Mouse (Mus musculus) erythroid progenitor cell, adult 5-6 weeks (primary cell): Measurements from ENCODE around the gene Pex6. TPM values are rescaled to one million over a fixed set of nuclear protein-coding genes. Genes with fewer than 3 reads are reported as not detected.
A peak's percentile ranks its signal among the peaks of the same experiment; 100 is the strongest.

Experiments used
- ATAC-seq: replicated peaks from 2 replicates; pipeline ENCODE4 v1.8.0; 2016; ENCODE audit warnings: moderate number of reproducible peaks, mild to moderate bottlenecking, moderate TSS enrichment, inconsistent platforms; ENCODE audit not compliant: poor library complexity, low FRiP score, severe bottlenecking
- total RNA-seq, 2 experiments: library from RNA; stranded (forward) in 1 of 2; stranded (reverse) in 1 of 2; fragments of 150-400 nt in 1 of 2; fragments of 186-747, 209-891 nt in 1 of 2; gene quantifications; 2 replicates each; pipeline versions ENCODE4 v1.2.3 to v1.2.4; 2015 to 2017; ENCODE audit warnings: low replicate concordance in 2 of 2

Pex6 gene
- total RNA-seq, 2 experiments from 2014 or later: 1.8 TPM; not detected in 1

DNA sequence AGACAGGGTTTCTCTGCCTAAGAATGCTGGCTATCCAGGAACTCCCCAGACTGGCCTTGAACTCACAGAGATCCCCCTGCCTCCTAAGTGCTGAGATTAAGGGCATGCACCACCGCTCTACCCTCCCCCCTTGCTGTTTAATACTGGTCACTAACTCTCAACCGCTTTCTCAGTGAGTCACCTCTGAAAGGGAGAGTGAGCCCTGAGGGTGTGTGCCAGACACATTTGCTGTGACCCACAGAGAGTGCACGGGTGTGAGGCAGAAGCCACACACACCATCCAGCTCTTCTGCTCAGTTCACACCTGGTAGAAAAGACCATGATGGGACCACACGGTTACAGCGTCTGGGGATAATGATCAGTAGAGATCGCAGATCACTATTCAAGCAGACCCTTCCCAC is 12.7 kb upstream of the Pex6 start:
- no peak for ATAC-seq

DNA sequence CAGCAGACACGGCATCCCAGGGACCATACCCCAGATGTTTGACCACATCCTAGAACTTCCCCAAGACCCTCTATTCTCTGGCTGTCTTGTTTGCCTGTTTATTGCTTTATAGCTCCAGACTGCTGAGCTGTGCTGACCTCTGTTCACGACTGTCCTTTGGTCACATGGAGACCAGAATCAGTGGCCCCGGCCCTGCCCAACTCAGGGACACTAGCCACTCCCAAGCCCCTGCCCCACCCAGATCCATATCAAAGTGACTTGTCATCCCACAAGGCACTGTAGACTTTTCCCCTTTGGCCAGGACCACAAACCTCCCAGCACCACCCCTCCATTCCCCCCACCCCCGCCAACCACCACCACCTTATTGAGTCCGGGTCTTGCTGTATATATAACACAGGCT is 12.0 kb upstream of the Pex6 start:
- no peak for ATAC-seq

DNA sequence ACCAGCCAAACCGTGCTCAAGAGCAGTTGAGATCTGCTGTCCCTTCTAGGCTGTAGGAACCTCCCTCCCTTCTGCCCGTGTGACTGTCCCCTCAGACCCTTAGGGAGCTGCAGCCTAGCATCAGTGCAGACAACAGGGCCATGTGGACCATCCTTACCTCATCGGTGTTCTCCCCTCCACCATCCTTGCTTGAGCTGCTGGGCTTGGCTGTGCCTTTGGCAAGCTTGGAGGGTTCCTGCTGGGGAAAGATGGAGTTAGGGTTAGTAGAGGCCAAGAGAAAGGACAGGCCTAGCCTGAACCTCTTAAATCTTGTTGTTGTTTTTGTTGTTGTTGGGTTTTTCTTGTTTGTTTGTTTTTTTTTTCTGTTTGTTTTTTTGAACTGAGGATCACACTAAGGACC is 11.4 kb upstream of the Pex6 start:
- ATAC-seq: no peak

DNA sequence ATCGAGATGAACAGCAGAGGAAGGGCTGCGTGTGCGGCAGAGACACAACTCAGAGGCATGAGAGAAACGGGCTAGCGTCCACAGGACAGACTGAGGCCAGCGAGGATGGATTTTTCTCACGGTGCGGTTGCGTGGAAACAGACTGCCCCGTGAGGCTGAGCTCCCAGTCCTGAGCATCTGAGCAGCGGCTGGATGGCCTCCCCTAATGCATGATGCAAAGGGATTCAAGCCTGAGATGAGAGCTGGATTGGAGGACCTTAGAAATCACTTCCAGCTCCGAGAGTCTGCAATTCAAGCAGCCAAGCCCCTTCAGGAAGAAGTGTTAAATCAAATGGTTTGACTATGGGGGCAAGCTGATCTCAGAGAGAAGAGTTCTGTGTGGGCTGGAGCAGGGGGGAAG is 9.8 kb upstream of the Pex6 start:
- no peak for ATAC-seq

DNA sequence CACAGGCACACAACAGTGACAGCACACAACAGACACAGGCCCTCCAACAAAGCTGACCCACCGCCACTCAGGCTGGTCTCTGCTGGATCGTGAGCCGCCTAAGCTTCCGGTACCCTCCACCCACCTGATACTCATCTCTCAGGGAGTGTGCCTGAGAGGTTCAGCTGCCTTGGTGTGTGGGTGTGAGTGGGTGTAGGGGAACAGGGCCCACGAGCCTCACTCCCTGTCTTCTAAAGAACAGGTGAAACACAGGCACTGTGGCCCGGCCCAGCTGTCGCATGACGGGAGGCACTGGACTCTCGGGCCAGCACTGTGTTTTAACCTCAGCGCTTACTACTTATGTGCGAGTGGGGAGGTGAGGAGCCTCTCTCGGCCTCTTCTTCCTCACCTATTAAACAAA is 9.2 kb upstream of the Pex6 start:
- ATAC-seq: no peak

DNA sequence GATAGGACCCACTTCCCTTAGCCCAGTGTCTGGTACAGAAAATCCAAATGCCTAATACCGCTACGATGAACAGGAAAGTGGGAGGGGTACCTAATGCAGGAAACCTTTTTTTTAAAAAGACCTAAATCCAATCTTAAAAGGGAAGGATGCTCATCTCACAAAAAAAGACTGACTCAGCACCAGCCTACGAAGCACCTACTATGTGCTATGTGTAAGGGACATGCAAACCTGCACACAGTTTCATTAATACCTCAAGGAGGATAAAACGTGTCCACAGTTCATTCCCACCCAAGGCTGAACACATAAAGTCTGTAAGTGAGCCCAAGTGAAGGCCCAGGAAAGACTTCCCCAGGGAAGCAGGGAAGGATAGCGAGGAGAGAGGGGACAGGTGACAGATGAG is 8.8 kb upstream of the Pex6 start:
- no peak for ATAC-seq

DNA sequence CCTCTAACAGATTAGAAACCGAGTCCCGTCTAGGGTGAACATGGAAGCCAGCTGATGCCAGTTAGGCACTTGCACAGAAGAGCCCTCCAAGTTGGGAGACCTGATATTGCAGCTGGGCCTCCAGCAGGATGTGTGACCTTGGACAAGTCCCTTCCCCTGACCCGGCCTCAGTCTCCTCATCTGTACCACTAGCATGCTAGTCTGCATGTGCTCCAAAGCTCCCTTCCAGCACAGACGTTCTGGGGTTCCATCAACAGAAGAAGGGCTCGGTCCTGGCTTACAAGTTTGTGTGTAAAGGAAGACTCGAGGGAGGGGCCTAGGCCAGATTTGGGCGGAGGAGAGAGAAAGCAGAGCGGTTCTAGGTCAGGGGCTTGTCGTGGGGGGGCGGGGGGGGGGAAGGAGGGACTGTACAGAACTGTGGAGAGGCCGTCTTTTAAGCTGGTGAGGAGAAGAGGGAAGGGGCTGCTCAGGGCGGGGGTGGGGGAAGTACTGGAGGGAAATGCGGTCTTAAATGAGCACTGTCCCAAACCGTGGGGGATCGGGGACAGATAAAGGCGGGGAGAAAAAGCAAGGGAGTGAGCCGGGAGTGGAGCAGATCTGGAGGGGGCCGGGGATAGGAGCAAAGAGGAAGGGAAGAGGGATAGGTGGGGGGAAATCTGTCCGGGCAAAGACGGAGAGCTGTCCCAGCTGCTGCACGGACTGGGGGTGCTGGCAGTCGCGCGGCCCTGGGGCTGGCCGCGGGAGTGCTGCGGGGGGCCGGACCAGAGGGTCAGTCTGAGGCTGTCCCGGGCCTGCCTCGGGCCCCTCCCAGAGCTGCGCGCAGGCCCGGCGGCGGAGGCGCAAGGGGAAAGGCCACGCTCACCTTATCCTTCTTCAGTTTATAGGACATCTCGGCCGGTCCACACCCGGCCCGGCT is 7.0 kb upstream of the Pex6 start:
- ATAC-seq: no peak; the same call in 1 of the 2 replicates

DNA sequence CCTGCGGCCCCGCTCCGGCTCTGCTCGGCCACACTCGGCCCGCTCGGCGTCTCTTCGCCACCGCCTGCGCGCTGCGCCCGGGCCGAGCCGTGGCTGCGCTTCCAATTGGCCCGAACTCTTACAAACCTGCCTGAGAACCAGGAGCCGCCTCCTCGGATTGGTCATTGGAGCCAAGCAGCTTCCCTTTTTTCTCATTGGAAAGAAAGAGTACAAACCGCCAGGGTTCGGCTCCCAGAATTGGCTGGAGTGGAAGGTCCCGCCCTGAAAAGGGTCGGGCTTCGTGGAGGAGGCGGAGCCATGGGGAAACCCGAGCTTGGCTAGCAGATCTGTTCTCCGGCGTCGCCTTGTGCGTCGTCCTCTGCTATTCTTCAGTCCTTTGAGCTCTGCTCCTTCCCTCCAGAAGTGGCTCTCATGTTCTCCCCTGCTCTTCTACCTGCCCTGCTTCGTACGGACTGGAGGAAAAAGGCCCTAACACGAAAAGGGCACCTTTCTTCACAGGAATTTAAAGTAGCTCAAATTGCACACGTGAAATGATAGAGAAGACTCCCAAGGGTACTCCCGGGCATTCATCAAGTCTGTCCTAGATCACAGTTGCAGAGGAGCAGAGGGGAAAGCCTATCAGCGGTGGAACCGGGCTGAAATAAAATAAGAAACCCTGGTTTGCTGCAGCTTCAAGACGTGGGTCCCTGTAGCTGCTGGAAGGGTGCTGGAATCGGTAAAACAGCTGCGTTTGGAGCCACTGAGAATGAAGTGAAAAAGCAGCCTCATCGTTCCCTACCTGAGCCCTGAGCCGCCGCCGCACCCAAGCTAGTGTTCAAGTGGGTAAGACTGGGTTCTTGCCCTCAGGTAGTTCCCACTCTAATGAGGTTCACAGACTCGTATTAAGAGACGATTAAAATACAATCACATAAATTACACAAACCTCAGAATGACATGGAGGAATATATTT is 6.1 kb upstream of the Pex6 start, which contains the start of gene Ppp2r5d:
Gene Ppp2r5d, minus strand, starts transcription at position 225 of the 949 bp plus-strand sequence.
- ATAC-seq: peak; percentile 97

DNA sequence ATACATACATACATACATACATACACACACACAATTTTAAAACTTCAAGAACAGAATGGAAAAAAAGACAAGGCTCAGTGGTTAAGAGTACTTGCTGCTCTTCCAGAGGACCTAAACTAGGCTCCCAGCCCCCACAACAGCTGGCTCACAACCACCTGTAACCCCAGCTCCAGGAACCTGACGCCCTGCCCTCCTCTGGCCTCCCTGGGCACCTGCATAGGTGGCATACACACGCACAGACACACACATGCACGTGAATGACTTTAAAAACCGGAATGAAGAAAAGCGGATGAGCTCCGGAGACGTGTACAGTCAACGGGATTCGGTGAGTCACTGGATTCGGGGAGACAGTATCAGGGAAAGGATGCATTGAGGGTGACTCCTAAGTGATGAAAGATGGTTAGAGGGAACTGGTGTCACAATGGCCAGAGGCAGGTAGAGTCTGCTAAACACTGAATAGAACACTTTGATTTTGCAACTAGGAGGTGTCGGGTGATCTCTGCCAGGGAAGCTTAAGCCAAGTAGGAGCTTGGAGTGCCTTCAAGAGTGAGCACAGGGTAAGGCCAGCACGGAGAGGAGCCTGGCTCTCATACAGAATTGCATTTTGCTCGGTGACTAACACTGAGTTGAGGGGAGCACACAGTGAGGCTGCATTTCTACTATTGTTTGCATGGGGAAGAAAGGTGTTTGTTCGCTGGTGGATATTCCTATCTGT is 4.7 kb upstream of the Pex6 start:
- ATAC-seq: no peak

DNA sequence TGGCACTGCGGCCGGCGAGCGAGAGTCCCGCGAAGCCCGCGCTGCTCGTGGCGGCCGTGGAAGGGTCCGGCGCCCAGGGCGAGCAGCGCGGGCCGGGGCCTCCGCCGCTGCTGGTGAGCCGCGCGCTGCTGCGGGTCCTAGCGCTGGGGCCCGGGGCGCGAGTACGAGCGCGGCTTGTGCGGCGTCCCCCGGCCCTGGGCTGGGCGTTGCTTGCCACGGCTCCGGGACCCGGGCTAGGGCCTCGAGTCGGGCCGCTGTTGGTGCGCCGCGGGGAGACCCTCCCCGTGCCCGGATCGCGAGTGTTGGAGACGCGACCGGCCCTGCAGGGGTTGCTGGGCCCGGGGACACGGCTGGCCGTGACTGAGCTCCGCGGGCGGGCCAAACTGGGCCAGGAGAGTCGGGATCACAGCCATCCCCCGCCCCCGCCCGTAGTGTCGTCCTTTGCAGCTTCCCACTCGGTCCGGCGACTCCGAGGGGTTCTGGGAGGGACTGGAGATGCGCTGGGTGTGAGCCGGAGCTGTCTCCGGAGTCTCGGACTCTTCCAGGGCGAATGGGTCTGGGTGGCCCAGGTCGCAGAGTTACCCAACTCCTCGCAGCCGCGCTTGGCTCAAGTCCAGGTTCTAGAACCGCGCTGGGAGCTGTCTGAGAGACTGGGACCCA is 479 bp downstream of the Pex6 start:
- ATAC-seq: 0 out of 2 replicates have a peak, but pooled peaks have one; percentile 41

DNA sequence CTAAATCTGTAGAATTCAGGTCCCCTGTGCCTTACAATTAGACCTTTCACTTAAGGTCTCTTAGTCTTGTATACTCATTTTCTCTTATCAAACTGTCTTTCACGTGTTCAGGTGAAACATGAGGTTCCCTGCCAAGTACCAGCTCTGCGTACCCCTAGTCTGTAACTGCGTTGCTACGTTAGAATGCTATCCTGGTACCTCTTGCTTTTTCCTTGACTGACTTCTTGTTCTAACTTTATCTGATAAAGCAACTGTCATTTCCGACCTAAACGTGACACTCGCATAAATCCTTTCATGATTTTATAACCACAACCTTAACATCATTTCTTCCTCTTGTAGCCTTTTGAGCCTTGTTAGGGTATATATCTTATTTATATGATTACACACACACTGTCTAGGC is 1.2 kb downstream of the Pex6 start:
- ATAC-seq: no peak

DNA sequence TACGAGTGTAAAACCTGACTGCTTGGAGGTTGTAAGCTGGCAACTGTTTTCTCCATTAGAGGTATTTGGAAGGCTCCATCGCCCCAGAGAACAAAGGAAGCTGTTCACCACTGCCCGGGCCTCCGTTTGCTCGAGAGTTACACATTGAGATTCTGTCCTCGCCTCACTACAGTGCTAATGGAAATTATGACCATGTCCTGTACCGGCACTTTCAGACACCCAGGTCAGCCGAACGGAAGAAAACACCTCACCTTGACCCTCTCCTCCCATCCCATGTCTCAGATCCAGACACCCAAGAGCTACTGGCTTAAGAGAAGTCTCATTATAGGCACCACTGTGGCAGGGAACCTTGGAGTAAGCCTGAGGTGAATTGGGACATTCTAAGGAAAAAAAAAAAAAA is 2.6 kb downstream of the Pex6 start:
- ATAC-seq: no peak

DNA sequence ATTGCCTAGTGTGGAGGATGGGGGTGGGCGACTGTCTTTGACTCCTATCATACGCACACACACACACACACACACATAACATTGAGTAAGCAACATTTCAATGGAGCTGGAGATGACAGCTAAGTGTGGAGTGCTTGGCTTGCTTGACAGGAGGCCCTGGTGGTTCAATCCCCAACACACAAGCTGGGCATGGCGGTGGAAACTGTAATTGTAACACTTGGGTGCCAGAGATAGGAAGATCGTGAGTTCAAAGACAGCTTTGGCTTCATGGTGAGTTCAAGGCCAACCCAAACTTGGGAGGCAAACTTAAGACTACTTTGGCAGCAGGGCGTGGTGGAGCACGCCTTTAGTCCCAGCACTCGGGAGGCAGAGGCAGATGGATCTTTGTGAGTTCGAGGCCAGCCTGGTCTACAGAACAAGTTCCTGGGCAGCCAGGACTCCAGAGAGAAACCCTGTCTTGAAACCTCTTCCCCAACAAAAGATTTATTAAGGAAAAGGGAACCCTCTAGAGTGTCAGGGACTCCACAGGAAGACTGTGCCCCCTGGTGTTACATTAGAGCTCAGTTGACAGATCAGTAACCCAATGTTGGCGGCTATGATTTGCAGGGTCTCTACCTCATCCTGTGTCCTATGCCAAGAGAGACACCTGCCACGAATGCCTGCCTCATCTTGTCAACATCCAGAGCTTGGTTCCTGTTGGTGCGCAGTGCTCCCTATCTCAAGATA is 3.7 kb downstream of the Pex6 start:
- ATAC-seq: no peak

DNA sequence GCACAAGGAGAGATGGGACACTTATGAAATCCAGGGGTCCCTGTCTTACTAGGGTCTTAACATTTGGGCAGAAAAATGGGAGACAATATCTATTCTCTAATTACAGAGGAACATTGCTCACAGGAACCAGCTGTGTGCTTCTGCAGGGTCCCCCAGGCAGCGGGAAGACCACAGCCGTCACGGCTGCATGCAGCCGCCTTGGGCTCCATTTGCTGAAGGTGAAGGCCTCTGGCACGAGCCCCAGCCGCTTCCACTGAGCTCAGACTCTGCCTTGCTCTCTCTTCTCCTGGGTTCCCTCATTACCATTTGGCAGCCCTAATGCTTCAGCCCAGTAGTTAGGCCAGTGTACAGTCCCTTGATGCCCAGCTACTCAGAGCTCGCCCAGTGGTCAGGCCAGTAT is 9.8 kb downstream of the Pex6 start:
- no peak for ATAC-seq

DNA sequence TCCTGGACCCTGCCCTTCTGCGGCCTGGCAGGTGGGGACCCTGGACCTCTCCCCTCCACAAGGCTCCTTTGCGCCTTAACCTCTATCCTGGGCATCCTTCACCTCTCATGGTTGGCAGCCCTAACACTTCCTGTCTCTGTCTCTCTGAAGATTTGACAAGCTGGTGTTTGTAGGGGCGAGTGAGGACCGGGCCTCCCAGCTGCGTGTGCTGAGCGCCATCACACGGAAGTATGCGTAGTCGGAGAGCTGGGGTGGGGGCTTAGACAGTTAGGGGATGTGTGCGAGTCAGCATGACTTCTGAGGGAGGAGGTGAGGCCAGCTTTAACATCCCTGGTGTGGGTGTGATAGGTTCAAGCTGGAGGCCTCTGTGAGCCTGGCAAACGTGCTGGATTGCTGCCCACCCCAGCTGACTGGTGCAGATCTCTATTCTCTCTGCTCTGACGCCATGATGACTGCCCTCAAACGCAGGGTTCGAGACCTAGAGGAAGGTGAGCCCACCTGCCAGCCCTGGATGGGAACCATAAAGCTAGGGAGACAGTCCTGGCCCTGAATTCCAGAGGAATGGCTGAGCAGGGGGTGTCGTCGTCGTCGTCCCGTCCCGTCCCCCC is 13.3 kb downstream of the Pex6 start:
- no peak for ATAC-seq

DNA sequence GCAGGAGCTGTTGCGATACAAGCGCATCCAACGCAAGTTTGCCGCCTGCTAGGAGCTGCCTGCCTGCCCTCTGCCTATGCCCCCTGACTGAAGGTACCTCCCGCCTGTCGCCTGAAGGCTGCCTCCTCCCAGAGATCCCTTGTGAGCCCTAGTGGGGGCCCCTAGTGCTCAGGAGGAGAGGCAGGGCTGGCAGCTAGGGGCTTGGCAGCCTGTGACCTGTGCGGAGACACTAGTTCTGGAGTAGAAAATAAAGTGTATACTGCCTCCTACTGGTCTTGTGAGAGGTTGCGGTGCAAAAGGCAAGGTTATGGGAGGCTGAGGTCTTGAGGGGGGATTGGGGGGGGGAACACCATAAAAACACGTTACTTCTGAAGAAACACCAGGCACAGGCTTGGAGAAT is 14.0 kb downstream of the Pex6 start:
- ATAC-seq: no peak

DNA sequence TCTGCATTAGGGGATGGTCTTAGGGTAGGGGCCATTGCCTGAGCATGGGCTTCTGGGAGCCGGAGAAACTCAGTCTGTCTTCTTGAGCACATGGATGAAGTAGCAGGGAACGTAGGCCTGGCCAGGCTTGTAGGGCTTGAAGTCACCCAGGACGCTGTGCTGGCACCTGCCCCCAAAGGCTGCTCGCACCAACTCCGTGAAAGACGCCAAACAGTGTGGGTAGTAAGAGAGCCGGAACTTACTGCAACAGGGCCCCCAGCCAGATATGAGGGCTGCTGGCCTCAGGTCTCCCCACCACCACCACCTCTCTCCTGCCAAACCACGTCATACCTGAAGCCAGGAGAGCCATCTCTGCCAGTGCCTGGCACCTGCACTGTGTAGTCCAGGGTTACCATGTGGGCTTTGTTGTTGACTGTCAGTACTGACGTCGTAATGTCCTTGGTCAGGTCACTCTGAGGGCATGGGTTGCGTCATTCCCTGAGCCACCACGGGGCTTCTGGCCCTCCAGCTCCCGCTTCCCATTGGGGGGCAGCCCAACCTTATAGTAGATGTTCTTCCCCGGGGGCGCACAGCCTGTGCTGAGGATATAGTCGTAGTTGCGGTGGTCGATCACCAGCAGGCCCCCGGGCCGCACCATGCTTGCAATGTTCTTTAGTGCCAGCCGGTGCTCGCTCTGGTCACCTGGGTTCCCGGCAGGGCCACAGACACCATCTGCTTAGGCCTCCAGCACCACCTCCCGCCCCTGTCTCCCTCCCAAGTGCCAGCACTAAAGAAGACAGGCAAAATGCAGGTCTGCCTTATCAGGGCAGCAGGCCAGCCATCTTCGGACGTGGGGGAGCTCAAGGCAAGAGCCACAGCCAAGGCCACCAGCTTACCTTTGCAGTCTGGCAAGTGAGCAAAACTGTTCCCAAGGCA is 14.7 kb downstream of the Pex6 start:
- no peak for ATAC-seq
